ENCODE assay signal across 14 mouse cellular contexts in the genomic region with DNA sequence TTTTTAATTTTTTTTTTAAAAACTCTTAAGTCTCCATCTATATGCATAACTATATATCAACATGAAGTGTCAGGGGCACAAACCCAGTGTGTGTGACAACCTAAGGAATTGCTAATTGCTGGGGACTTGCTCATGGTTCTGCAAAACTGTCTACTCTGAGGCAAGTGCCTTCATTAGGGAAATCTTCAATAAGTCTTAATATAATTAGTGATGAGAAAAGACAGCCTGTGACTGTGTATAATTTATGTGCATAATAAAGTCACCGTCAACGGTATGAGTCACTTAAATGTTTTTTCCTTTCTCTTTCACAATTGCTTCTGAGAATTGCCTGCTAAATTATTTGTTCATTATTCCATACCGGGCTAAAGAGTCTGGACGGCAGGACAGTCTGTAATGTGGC.
"Had no signal": no experiment of that assay in that cellular context is flagged by ENCODE, and none has a peak within 500 bp of the region (broad histone marks: within the 10 kb centered on the region; RNA-seq: fewer than 3 reads in every experiment).

No protein-coding gene starts in this region.

- H3K4me2 ChIP-seq: kidney, embryonic 15.5 days; liver, embryonic 13.5 days; neural tube, embryonic 13.5 days had no signal

- H3K27me3 ChIP-seq: kidney, embryonic 15.5 days; liver, embryonic 13.5 days; neural tube, embryonic 13.5 days had no signal

- DNase-seq: kidney, adult 11 months; kidney, adult 8-10 months; kidney, postnatal 10 days; kidney, postnatal 36 days; layer of hippocampus, postnatal 36 days; liver, embryonic 13.5 days; lung, adult 2 months; lung, postnatal 14 days; lung, postnatal 4 days; thymus, adult 18-20 months; thymus, postnatal 4 days had no signal

- H3K36me3 ChIP-seq: kidney, embryonic 15.5 days; liver, embryonic 13.5 days; neural tube, embryonic 13.5 days had no signal

- H3K9me3 ChIP-seq: kidney, embryonic 15.5 days; liver, embryonic 13.5 days; neural tube, embryonic 13.5 days had no signal

- H3K27ac ChIP-seq: kidney, embryonic 15.5 days; left cerebral cortex, adult 2 months; liver, embryonic 13.5 days; neural tube, embryonic 13.5 days had no signal

- H3K4me3 ChIP-seq: kidney, embryonic 15.5 days; left cerebral cortex, adult 2 months; liver, embryonic 13.5 days; neural tube, embryonic 13.5 days had no signal

- H3K9ac ChIP-seq: kidney, embryonic 15.5 days; liver, embryonic 13.5 days; neural tube, embryonic 13.5 days had no signal

- H3K4me1 ChIP-seq: kidney, embryonic 15.5 days; liver, embryonic 13.5 days; neural tube, embryonic 13.5 days had no signal
